Mouse (Mus musculus) lung, adult 2 months (tissue): Measurements from ENCODE around the gene Drc3. TPM values are rescaled to one million over a fixed set of nuclear protein-coding genes. Genes with fewer than 3 reads are reported as not detected.
"Not testable (repeated sequence)": the region's sequence is repeated elsewhere in the genome, so short reads cannot be mapped to it uniquely, and the experiment has no call there.

ENCODE experiments used
- DNase-seq: peaks from one replicate; pipeline ENCODE4 v3.0.0; 2022
- H3K4me1 ChIP-seq: fragments of 200-500 bp; 2 replicates; pipeline ENCODE4 v1.6.1; 2011; ENCODE audit warnings: low read length; ENCODE audit not compliant: control insufficient read depth, insufficient read depth
- H3K4me3 ChIP-seq: fragments of 200-500 bp; replicated peaks from 2 replicates; pipeline ENCODE3; 2011; ENCODE audit warnings: low read depth, mild to moderate bottlenecking, control low read depth, low read length; ENCODE audit errors: extremely low read depth
- CTCF ChIP-seq: fragments of 200-500 bp; IDR thresholded peaks from 2 replicates; pipeline ENCODE4 v1.5.1; 2011; ENCODE audit warnings: mild to moderate bottlenecking, low read length, control low read depth; ENCODE audit not compliant: insufficient read depth
- POLR2A ChIP-seq: fragments of 200-500 bp; IDR thresholded peaks from 2 replicates; pipeline ENCODE4 v1.6.1; 2011; ENCODE audit warnings: low read depth, mild to moderate bottlenecking, control low read depth, low read length, borderline replicate concordance; ENCODE audit errors: extremely low read depth
- WGBS: fragments of 180-500 bp; shearing (Covaris S2); methylation state at CpG from one replicate; pipeline ENCODE4 v1.1.7; 2018; 5-methylcytosine and 5-hydroxymethylcytosine counted together
- polyA plus RNA-seq: library from polyadenylated mRNA; depleted of rRNA; stranded (reverse); fragments of >200 nt; gene quantifications from 2 replicates; pipeline ENCODE4 v1.2.3, GENCODE M21; 2012

Gene Drc3
- polyA plus RNA-seq, 1 experiment = 17.7 TPM

- TF ChIP-seq POLR2A (peak; percentile 84; the same call in 1 of the 2 replicates), CTCF (no peak)
- DNase-seq = peak; percentile 98
- under 1% methylated on average over 80 of the region's 81 CpGs for WGBS
- Histone ChIP-seq H3K4me1 (peaks cover 7% of the 10 kb centered on the region), H3K4me3 (peak within 1 kb of the TSS; percentile 85)
Measured at GRCm38 (mm10) chr11:60416963-60417716, 64.0 kb downstream of the Drc3 start, which contains the start of gene Gid4. Gene Gid4 (plus strand): TSS chr11:60417145.

GRCm38 (mm10) chr11:60417717-60418472 is 64.8 kb downstream of the Drc3 start, which contains the start of gene Atpaf2:
Gene Atpaf2 (minus strand): TSS chr11:60418457.
- Histone ChIP-seq H3K4me1 (peaks cover 7% of the 10 kb centered on the region), H3K4me3 (peak within 1 kb of the TSS; percentile 85)
- under 1% methylated on average over 39 of the region's 39 CpGs for WGBS
- no peak for TF ChIP-seq CTCF
- no peak for TF ChIP-seq POLR2A
- DNase-seq = no peak

DNA sequence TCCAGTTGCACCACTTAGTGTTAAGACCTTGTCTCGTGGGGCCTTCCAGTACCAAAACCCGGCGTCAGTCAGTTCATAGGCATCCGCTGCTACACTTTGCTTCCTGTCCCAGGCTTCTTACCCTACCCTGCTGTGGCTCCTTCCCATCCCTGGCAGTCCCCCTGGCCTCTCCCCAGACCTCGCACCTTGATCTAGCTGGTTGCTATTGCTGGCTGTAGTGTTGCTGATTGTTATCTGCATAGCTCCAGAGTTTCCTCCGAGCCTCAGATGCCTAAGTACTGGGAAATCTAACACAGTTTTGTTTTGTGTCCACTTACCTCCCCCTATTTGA is 65.3 kb downstream of the Drc3 start:
- 6% methylated on average over 6 of the region's 6 CpGs for WGBS
- Histone ChIP-seq H3K4me1 (peaks cover 7% of the 10 kb centered on the region), H3K4me3 (peak overlapping the region; percentile 85)
- TF ChIP-seq POLR2A (no peak), CTCF (no peak)
- DNase-seq = no peak

DNA sequence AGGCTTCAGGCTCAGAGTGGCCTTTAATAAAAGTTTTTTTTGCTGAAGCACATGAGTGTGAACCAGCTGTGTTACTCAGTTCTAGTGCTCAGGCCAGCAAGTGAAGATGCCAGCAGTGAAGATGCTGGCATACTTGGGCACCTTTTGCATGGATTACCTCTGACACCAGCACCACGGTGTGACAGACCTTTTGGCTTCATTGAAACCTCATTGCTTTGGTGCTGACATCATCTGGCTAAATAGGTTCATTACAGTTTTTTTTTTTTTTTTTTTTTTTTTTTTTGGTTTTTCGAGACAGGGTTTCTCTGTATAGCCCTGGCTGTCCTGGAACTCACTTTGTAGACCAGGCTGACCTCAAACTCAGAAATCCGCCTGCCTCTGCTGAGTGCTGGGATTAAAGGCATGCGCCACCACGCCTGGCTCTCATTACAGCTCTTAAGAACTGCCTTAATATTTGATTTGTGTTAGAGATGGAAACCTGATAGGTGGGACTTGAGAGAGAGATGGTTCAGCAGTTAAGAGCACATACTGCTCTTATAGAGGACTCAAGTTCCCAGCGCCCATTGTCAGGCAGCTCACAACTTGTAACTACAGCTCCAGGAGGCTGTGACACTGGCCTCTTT is 69.0 kb downstream of the Drc3 start:
- no peak overlapping the region for H3K4me3 ChIP-seq
- DNase-seq = no peak
- 53% methylated on average over 6 of the region's 6 CpGs for WGBS
- TF ChIP-seq POLR2A (no peak), CTCF (no peak)
- H3K4me1 ChIP-seq = peaks cover 7% of the 10 kb centered on the region

DNA sequence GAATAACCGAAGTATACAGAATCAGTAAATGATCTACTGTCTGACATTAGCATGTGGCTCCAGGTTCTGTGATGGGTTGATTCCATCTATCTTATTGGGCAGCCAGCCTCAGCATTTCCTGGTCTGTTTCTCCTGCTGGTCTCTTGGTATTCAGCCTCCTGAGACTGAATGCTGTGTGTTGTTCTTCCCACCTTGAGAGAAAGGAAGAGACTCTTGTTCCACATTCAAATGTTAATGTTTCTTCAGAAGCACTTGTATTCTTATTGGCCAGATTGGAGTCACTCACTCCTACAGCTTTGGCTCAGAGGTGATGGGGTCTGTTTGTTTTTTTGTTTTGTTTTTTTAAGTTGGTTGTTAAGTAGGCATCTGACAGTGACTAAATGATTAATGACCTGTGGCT is 69.9 kb downstream of the Drc3 start:
- DNase-seq = no peak
- no peak for TF ChIP-seq POLR2A
- TF ChIP-seq CTCF = no peak
- WGBS = 82% methylated on average over 1 of the region's 1 CpGs
- H3K4me1 ChIP-seq = peaks cover 6% of the 10 kb centered on the region
- H3K4me3 ChIP-seq = no peak overlapping the region

DNA sequence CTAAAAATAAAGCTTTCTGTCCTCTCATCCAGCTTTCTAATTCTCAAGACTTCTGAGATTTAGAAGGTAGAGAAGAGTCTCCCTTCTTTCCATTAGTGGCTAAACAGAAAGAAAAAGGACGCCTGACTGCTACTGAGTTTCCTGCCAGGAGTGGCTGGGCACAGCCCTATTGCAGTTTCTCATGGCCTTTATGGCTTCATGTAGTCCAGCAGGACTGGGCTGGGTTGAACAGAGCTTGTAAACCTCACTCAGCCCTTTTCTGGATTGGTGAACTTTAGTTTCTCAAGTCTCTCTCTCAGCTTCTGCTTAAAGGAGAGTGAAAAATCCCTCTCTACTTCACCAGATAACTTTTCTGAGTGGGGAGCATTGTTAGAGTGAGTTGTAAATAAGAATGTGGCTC is 73.3 kb downstream of the Drc3 start:
- H3K4me1 ChIP-seq = no peaks in the 10 kb centered on the region
- TF ChIP-seq CTCF (no peak), POLR2A (no peak)
- 80% methylated on average over 1 of the region's 1 CpGs for WGBS
- H3K4me3 ChIP-seq = no peak overlapping the region
- DNase-seq = no peak

GRCm38 (mm10) chr11:60427628-60428027 is 74.5 kb downstream of the Drc3 start:
- Histone ChIP-seq H3K4me3 (no peak overlapping the region), H3K4me1 (no peaks in the 10 kb centered on the region)
- no peak for DNase-seq
- 92% methylated on average over 3 of the region's 3 CpGs for WGBS
- TF ChIP-seq POLR2A = no peak
- no peak for TF ChIP-seq CTCF

GRCm38 (mm10) chr11:60433501-60433900 is 80.4 kb downstream of the Drc3 start:
- no peaks in the 10 kb centered on the region for H3K4me1 ChIP-seq
- no peak for DNase-seq
- no peak overlapping the region for H3K4me3 ChIP-seq
- no peak for TF ChIP-seq POLR2A
- TF ChIP-seq CTCF = no peak

- H3K4me3 ChIP-seq = no peak overlapping the region
- DNase-seq = no peak
- 90% methylated on average over 1 of the region's 1 CpGs for WGBS
- H3K4me1 ChIP-seq = no peaks in the 10 kb centered on the region
- TF ChIP-seq POLR2A (no peak), CTCF (no peak)
Measured at GRCm38 (mm10) chr11:60435133-60435532, 82.0 kb downstream of the Drc3 start.

DNA sequence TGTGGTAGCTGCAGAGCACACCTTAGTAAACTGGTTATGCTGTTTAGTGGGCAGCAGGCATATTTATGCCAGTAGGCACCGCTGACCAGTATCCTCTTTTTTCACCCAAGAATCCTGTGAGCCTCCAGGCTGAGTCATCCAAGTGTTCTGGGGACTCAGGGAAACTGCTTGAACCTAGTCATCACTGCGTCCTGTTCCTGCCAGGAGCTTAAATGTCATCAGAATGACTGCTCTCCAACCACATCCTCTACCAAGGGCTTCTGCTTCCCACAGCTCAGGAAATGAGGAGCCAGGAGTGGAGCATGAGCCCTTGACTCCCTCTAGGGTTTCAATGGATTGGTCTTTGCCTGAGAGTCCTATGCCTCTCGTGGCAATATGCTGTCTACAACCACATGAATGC is 83.5 kb downstream of the Drc3 start:
- 81% methylated on average over 3 of the region's 3 CpGs for WGBS
- TF ChIP-seq CTCF = no peak
- TF ChIP-seq POLR2A = no peak
- Histone ChIP-seq H3K4me3 (no peak overlapping the region), H3K4me1 (no peaks in the 10 kb centered on the region)
- no peak for DNase-seq

DNA sequence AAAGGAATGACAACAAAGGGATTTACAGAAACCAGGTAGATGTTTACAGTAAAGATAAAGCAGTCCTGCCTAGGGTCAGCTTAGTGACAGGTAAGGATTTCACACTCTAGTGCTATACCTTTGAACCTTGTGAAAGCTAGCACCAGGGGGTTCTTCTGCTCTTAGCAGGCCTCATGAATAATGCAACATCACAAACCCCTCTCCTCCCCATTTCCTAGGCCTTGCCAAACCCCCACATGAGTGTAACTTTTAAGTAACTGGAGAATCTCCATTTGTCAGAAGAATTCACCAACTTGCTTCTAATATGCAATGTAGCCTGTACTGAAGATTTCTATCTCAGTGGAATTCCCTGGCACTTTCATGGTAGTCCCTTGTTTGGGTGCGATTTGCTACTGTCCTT is 86.5 kb downstream of the Drc3 start:
- DNase-seq, H3K4me3 ChIP-seq, H3K4me1 ChIP-seq: not testable (repeated sequence)
- WGBS = 43% methylated on average over 1 of the region's 1 CpGs
